Mouse (Mus musculus) midbrain, embryonic 15.5 days (tissue): ENCODE results near the gene Gm10961. TPM values are rescaled to one million over a fixed set of nuclear protein-coding genes. Genes with fewer than 3 reads are reported as not detected.
"Not testable (repeated sequence)": the region's sequence is repeated elsewhere in the genome, so short reads cannot be mapped to it uniquely, and the experiment has no call there.

Experiments used
- ATAC-seq: fragments of 200-750 bp; cut with Nextera tagmentation; replicated peaks from 2 replicates; pipeline ENCODE4 v1.8.0; 2017; ENCODE audit warnings: moderate TSS enrichment
- H3K27ac ChIP-seq: fragments of 300-500 bp; sonication (generic); 2 replicates; pipeline ENCODE4 v1.5.1; 2015; ENCODE audit warnings: mild to moderate bottlenecking, inconsistent platforms
- H3K27me3 ChIP-seq: fragments of 300-500 bp; sonication (generic); replicated peaks from 2 replicates; pipeline ENCODE4 v1.6.1; 2015; ENCODE audit warnings: inconsistent platforms
- H3K36me3 ChIP-seq: fragments of 300-500 bp; sonication (generic); replicated peaks from 2 replicates; pipeline ENCODE4 v1.6.1; 2015; ENCODE audit warnings: inconsistent platforms
- H3K4me1 ChIP-seq: fragments of 300-500 bp; sonication (generic); 2 replicates; pipeline ENCODE4 v1.6.1; 2015; ENCODE audit warnings: inconsistent platforms
- H3K4me2 ChIP-seq: fragments of 300-500 bp; sonication (generic); 2 replicates; pipeline ENCODE4 v1.6.1; 2015; ENCODE audit warnings: inconsistent platforms, mild to moderate bottlenecking, moderate library complexity
- H3K4me3 ChIP-seq: fragments of 300-500 bp; sonication (generic); 2 replicates; pipeline ENCODE4 v1.5.1; 2015; ENCODE audit warnings: mild to moderate bottlenecking, inconsistent platforms
- H3K9ac ChIP-seq: fragments of 300-500 bp; sonication (generic); 2 replicates; pipeline ENCODE4 v1.6.1; 2015; ENCODE audit warnings: mild to moderate bottlenecking, inconsistent platforms
- H3K9me3 ChIP-seq: fragments of 300-500 bp; sonication (generic); 2 replicates; pipeline ENCODE4 v1.6.1; 2016; ENCODE audit warnings: inconsistent platforms
- whole genome bisulfite sequencing: fragments of 180-500 bp; shearing (Covaris S2); methylation state at CpG from one replicate; pipeline ENCODE4 v1.1.7; 2015; ENCODE audit warnings: mixed read lengths; 5-methylcytosine and 5-hydroxymethylcytosine counted together
- polyA plus RNA-seq: library from polyadenylated mRNA; unstranded; fragments of >200 nt; fragmentation: Nextera tagmentation; extraction: Ambion mirVana; gene quantifications from 2 replicates; pipeline ENCODE4 v1.2.1, GENCODE M21; 2015

Gm10961 gene
- polyA plus RNA-seq, 1 experiment from 2014 or later, result not detected

- Histone ChIP-seq H3K36me3 (no peaks in the 10 kb centered on the region), H3K27ac (no peak overlapping the region), H3K4me2 (no peak overlapping the region), H3K4me3 (no peak overlapping the region), H3K4me1 (no peaks in the 10 kb centered on the region), H3K27me3 (no peaks in the 10 kb centered on the region), H3K9me3 (no peaks in the 10 kb centered on the region), H3K9ac (no peak overlapping the region)
- 66% methylated on average over 5 of the region's 5 CpGs for WGBS
- no peak for ATAC-seq
Measured at GRCm38 (mm10) chr3:107637606-107638172, 6.6 kb downstream of the Gm10961 start.

GRCm38 (mm10) chr3:107646947-107647346 lies 15.8 kb downstream of the Gm10961 start:
- whole genome bisulfite sequencing, result 95% methylated on average over 3 of the region's 3 CpGs
- no peak for ATAC-seq
- H3K27ac ChIP-seq, result no peak overlapping the region

GRCm38 (mm10) chr3:107650276-107650675 lies 19.2 kb downstream of the Gm10961 start:
- ATAC-seq, H3K27me3 ChIP-seq, H3K4me1 ChIP-seq, H3K9me3 ChIP-seq, H3K27ac ChIP-seq, H3K9ac ChIP-seq, H3K4me2 ChIP-seq, H3K36me3 ChIP-seq, H3K4me3 ChIP-seq: not testable (repeated sequence)
- 81% methylated on average over 5 of the region's 5 CpGs for WGBS

More at GRCm38 (mm10) chr3:107646947-107647346, 15.8 kb downstream of the Gm10961 start:
- Histone ChIP-seq H3K36me3 (no peaks in the 10 kb centered on the region), H3K4me2 (no peak overlapping the region), H3K27me3 (no peaks in the 10 kb centered on the region), H3K4me1 (no peaks in the 10 kb centered on the region), H3K9me3 (no peaks in the 10 kb centered on the region), H3K4me3 (no peak overlapping the region), H3K9ac (no peak overlapping the region)

GRCm38 (mm10) chr3:107652968-107653367 lies 21.8 kb downstream of the Gm10961 start:
- Histone ChIP-seq H3K27ac (no peak overlapping the region), H3K4me3 (no peak overlapping the region), H3K9ac (no peak overlapping the region), H3K4me1 (no peaks in the 10 kb centered on the region), H3K36me3 (no peaks in the 10 kb centered on the region), H3K9me3 (no peaks in the 10 kb centered on the region), H3K27me3 (no peaks in the 10 kb centered on the region), H3K4me2 (no peak overlapping the region)
- no peak for ATAC-seq
- WGBS, result 96% methylated on average over 3 of the region's 3 CpGs

- ATAC-seq, result no peak
Measured at GRCm38 (mm10) chr3:107654861-107655260, 23.7 kb downstream of the Gm10961 start.

GRCm38 (mm10) chr3:107655491-107655890 lies 24.4 kb downstream of the Gm10961 start:
- WGBS, result 86% methylated on average over 3 of the region's 3 CpGs
- ATAC-seq, result no peak

More at GRCm38 (mm10) chr3:107654861-107655260, 23.7 kb downstream of the Gm10961 start:
- WGBS, result 88% methylated on average over 3 of the region's 3 CpGs
- H3K4me3 ChIP-seq, result no peak overlapping the region
- no peak overlapping the region for H3K27ac ChIP-seq
- peaks cover 2% of the 10 kb centered on the region; the same call in 1 of the 2 replicates for H3K36me3 ChIP-seq
- H3K9me3 ChIP-seq, result no peaks in the 10 kb centered on the region
- no peak overlapping the region for H3K4me2 ChIP-seq
- H3K9ac ChIP-seq, result no peak overlapping the region
- no peaks in the 10 kb centered on the region for H3K4me1 ChIP-seq
- H3K27me3 ChIP-seq, result no peaks in the 10 kb centered on the region

GRCm38 (mm10) chr3:107656151-107656550 lies 25.0 kb downstream of the Gm10961 start:
- Histone ChIP-seq H3K4me1 (no peaks in the 10 kb centered on the region), H3K36me3 (peaks cover 15% of the 10 kb centered on the region; the same call in 1 of the 2 replicates), H3K27me3 (no peaks in the 10 kb centered on the region), H3K27ac (no peak overlapping the region), H3K4me3 (no peak overlapping the region), H3K9ac (no peak overlapping the region), H3K9me3 (no peaks in the 10 kb centered on the region), H3K4me2 (no peak overlapping the region)
- WGBS, result 97% methylated on average over 2 of the region's 2 CpGs
- ATAC-seq, result no peak

More at GRCm38 (mm10) chr3:107655491-107655890, 24.4 kb downstream of the Gm10961 start:
- H3K27ac ChIP-seq, result no peak overlapping the region
- no peak overlapping the region for H3K9ac ChIP-seq
- H3K4me2 ChIP-seq, result no peak overlapping the region
- no peaks in the 10 kb centered on the region for H3K27me3 ChIP-seq
- H3K36me3 ChIP-seq, result peaks cover 9% of the 10 kb centered on the region; the same call in 1 of the 2 replicates
- no peaks in the 10 kb centered on the region for H3K9me3 ChIP-seq
- no peak overlapping the region for H3K4me3 ChIP-seq
- no peaks in the 10 kb centered on the region for H3K4me1 ChIP-seq

GRCm38 (mm10) chr3:107656888-107657287 lies 25.8 kb downstream of the Gm10961 start:
- Histone ChIP-seq H3K9me3 (no peaks in the 10 kb centered on the region), H3K4me2 (no peak overlapping the region), H3K9ac (no peak overlapping the region), H3K4me1 (no peaks in the 10 kb centered on the region), H3K36me3 (peaks cover 20% of the 10 kb centered on the region; the same call in 1 of the 2 replicates), H3K27ac (no peak overlapping the region), H3K27me3 (no peaks in the 10 kb centered on the region), H3K4me3 (no peak overlapping the region)
- ATAC-seq, result no peak
- 78% methylated on average over 4 of the region's 4 CpGs for WGBS

GRCm38 (mm10) chr3:107659000-107659399 lies 27.9 kb downstream of the Gm10961 start:
- no peak overlapping the region for H3K9ac ChIP-seq
- peaks cover 33% of the 10 kb centered on the region; the same call in 1 of the 2 replicates for H3K36me3 ChIP-seq
- WGBS, result 88% methylated on average over 1 of the region's 1 CpGs
- no peak overlapping the region for H3K27ac ChIP-seq
- H3K4me3 ChIP-seq, result no peak overlapping the region
- no peak overlapping the region for H3K4me2 ChIP-seq
- no peaks in the 10 kb centered on the region for H3K9me3 ChIP-seq
- no peaks in the 10 kb centered on the region for H3K4me1 ChIP-seq
- H3K27me3 ChIP-seq, result no peaks in the 10 kb centered on the region
- ATAC-seq, result no peak

- no peak overlapping the region for H3K27ac ChIP-seq
- H3K36me3 ChIP-seq, result peaks cover 85% of the 10 kb centered on the region
- ATAC-seq, result no peak
- no peaks in the 10 kb centered on the region for H3K27me3 ChIP-seq
- no peak overlapping the region for H3K4me2 ChIP-seq
- H3K9me3 ChIP-seq, result no peaks in the 10 kb centered on the region
- H3K9ac ChIP-seq, result no peak overlapping the region
- no peak overlapping the region for H3K4me3 ChIP-seq
- H3K4me1 ChIP-seq, result no peaks in the 10 kb centered on the region
- WGBS, result 100% methylated on average over 1 of the region's 1 CpGs
Measured at GRCm38 (mm10) chr3:107664641-107665040, 33.5 kb downstream of the Gm10961 start.

- H3K36me3 ChIP-seq, result peaks cover 83% of the 10 kb centered on the region
- no peaks in the 10 kb centered on the region for H3K4me1 ChIP-seq
- no peak overlapping the region for H3K9ac ChIP-seq
- no peak for ATAC-seq
- H3K9me3 ChIP-seq, result no peaks in the 10 kb centered on the region
- H3K4me2 ChIP-seq, result no peak overlapping the region
- WGBS, result 90% methylated on average over 6 of the region's 6 CpGs
- no peak overlapping the region for H3K4me3 ChIP-seq
- H3K27ac ChIP-seq, result no peak overlapping the region
- no peaks in the 10 kb centered on the region for H3K27me3 ChIP-seq
Measured at GRCm38 (mm10) chr3:107667426-107667825, 36.3 kb downstream of the Gm10961 start.

- Histone ChIP-seq H3K9me3 (no peaks in the 10 kb centered on the region), H3K4me1 (no peaks in the 10 kb centered on the region), H3K36me3 (peaks cover 82% of the 10 kb centered on the region), H3K9ac (no peak overlapping the region), H3K4me3 (no peak overlapping the region), H3K27me3 (no peaks in the 10 kb centered on the region), H3K4me2 (no peak overlapping the region), H3K27ac (no peak overlapping the region)
- ATAC-seq, result no peak
- WGBS, result 94% methylated on average over 7 of the region's 7 CpGs
Measured at GRCm38 (mm10) chr3:107668786-107669185, 37.7 kb downstream of the Gm10961 start.

- H3K4me2 ChIP-seq, result no peak overlapping the region
- WGBS, result 93% methylated on average over 4 of the region's 4 CpGs
- H3K4me1 ChIP-seq, result no peaks in the 10 kb centered on the region
- H3K9me3 ChIP-seq, result no peaks in the 10 kb centered on the region
- no peak overlapping the region for H3K9ac ChIP-seq
- no peak for ATAC-seq
- H3K4me3 ChIP-seq, result no peak overlapping the region
- no peak overlapping the region for H3K27ac ChIP-seq
- H3K27me3 ChIP-seq, result no peaks in the 10 kb centered on the region
- peaks cover 78% of the 10 kb centered on the region for H3K36me3 ChIP-seq
Measured at GRCm38 (mm10) chr3:107670500-107670899, 39.4 kb downstream of the Gm10961 start.
